Mouse (Mus musculus): ENCODE data around the gene Eif4a1.

DNA sequence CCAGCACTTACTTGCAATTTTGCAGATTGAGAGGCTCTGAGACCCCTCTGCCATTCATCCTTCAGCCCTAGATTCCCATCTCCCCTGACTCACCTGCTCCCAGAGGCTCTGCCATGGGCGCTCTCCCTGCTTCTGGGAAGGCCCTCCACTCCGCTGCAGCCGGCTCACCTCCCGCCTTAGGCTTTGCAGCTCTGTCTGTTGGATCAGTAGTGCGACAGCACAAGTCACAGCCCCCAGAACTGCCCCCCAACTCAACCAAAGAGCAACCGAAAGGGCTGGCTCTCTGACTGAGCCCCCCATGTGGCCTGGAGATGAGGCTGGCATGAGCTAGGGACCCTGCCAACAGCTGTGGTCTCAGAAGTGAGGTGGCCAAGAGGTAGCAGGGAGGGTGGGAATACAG is 12.7 kb upstream of the Eif4a1 start:
- no peak for TF ChIP-seq EP300 (IDR thresholded peaks at IDR 0.05; ENCODE audit: low read depth)
- no peak for TF ChIP-seq CTCF (IDR thresholded peaks at IDR 0.05; ENCODE audit: low read depth)
